In the genomic region with DNA sequence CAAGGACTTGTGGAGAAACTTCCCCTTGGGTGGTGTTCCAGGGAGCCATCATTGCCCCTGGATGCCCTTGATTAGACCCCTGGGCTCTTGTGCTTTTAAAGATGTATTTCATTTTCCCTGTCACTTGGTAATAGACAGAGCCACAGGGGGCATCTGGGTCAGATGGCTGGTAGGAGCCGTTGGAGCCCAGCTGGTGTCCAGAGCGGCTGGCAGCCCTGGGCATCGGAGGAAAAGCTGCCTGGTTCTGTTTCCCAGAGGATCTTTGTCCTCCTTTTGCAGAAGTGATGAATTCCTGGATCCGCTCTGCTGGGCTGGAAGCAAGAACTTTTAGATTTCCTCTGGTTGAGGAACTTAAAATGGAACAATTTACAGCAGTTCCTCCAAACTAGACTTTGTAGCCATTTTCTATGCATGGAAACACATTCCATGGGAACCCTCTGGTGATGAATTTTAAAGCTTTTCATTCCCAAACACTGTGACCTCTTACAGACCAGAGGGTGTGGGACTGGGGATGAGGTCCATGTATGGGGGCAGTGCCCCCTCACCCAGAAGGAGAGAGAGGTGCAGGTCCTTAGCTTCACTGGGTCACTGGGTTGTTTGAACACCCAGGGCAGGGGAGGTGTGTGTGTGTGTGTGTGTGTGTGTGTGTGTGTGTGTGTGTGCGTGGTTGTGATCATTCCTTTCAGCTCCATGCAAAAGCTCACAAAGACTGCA, we compare ENCODE assay signal across 15 mouse cellular contexts. TPM values are rescaled to one million over a fixed set of nuclear protein-coding genes. Genes with fewer than 3 reads are reported as not detected.
DNase-seq lines count a peak whose midpoint lies in the region; ATAC-seq and TF ChIP-seq lines count a peak whose summit lies in the region.
"Had no signal": no experiment of that assay in that cellular context is flagged by ENCODE, and none has a peak within 500 bp of the region (broad histone marks: within the 10 kb centered on the region; RNA-seq: fewer than 3 reads in every experiment).

No protein-coding gene starts in this region.

- H3K36me3 ChIP-seq in forebrain, postnatal 0 days (ENCODE audit: insufficient read depth): 0 out of 2 replicates have a peak, but pooled peaks cover 1% of the 10 kb centered on the region
- peaks cover 7% of the 10 kb centered on the region for H3K36me3 ChIP-seq in midbrain, embryonic 14.5 days (ENCODE audit: control insufficient read depth, insufficient read depth, low read length)
- H3K36me3 ChIP-seq: heart, embryonic 13.5 days had no signal

- no peaks in the 10 kb centered on the region for H3K9me3 ChIP-seq in forebrain, postnatal 0 days (ENCODE audit: low read length)
- no peaks in the 10 kb centered on the region for H3K9me3 ChIP-seq in midbrain, embryonic 14.5 days (ENCODE audit: control insufficient read depth, low read length)
- H3K9me3 ChIP-seq: heart, embryonic 13.5 days; midbrain, embryonic 12.5 days had no signal

- no peak overlapping the region for H3K9ac ChIP-seq in forebrain, postnatal 0 days
- no peak overlapping the region for H3K9ac ChIP-seq in midbrain, embryonic 14.5 days (replicated peaks; ENCODE audit: low read length)
- H3K9ac ChIP-seq: heart, embryonic 13.5 days; midbrain, embryonic 12.5 days had no signal

- peak; percentile 74 for DNase-seq in left cerebral cortex, postnatal 4 days
- no peak for DNase-seq in left cerebral cortex, adult 8-10 months (ENCODE audit: low spot score in 2 of 2)
- DNase-seq in forebrain, postnatal 0 days: no peak
- DNase-seq in midbrain, embryonic 14.5 days: no peak
- DNase-seq in liver: no peak
- DNase-seq in thymus, postnatal 10 days (ENCODE audit: low spot score in 2 of 2): no peak
- DNase-seq in thymus, postnatal 0 days (ENCODE audit: low spot score): no peak
- DNase-seq: adrenal gland, postnatal 36 days; kidney, postnatal 4 days; lung, adult 2 months; right cerebral cortex, adult 18-20 months had no signal

- WGBS in forebrain, postnatal 0 days: 59% methylated on average over 5 of the region's 5 CpGs
- 40% methylated on average over 5 of the region's 5 CpGs for WGBS in midbrain, embryonic 14.5 days

- intact Hi-C loops in left cerebral cortex, postnatal 4 days (cut with DNase I): no loop called here

- no peak overlapping the region for H3K4me3 ChIP-seq in forebrain, postnatal 0 days (ENCODE audit: low read depth, low read length)
- H3K4me3 ChIP-seq in midbrain, embryonic 14.5 days (replicated peaks; ENCODE audit: low read depth, low read length): no peak overlapping the region
- H3K4me3 ChIP-seq: heart, embryonic 13.5 days; midbrain, embryonic 12.5 days had no signal

- 0 out of 2 replicates have a peak overlapping the region, but pooled peaks have one; percentile 35 for H3K27ac ChIP-seq in forebrain, postnatal 0 days (ENCODE audit: low read depth, low read length)
- peak overlapping the region; percentile 32; the same call in 1 of the 2 replicates for H3K27ac ChIP-seq in midbrain, embryonic 14.5 days (replicated peaks; ENCODE audit: low read depth, low read length)
- H3K27ac ChIP-seq: heart, embryonic 13.5 days; midbrain, embryonic 12.5 days had no signal

- peak; percentile 25; the same call in 1 of the 2 replicates for ATAC-seq in forebrain, postnatal 0 days
- ATAC-seq in midbrain, embryonic 14.5 days (ENCODE audit: low FRiP score, low TSS enrichment): no peak
- ATAC-seq: intestine, embryonic 16.5 days had no signal

- no peak for TF ChIP-seq CTCF in forebrain, postnatal 0 days (IDR thresholded peaks at IDR 0.05; ENCODE audit: low read depth)

- H3K4me1 ChIP-seq in forebrain, postnatal 0 days (ENCODE audit: insufficient read depth): no peaks in the 10 kb centered on the region
- H3K4me1 ChIP-seq in midbrain, embryonic 14.5 days (ENCODE audit: control insufficient read depth, insufficient read depth, low read length): peaks cover 4% of the 10 kb centered on the region
- H3K4me1 ChIP-seq: heart, embryonic 13.5 days had no signal

- no peaks in the 10 kb centered on the region for H3K27me3 ChIP-seq in forebrain, postnatal 0 days (ENCODE audit: insufficient read depth, low read length)
- no peaks in the 10 kb centered on the region for H3K27me3 ChIP-seq in midbrain, embryonic 14.5 days (ENCODE audit: control insufficient read depth, insufficient read depth, low read length)
- H3K27me3 ChIP-seq: heart, embryonic 13.5 days; midbrain, embryonic 12.5 days had no signal

- H3K4me2 ChIP-seq in forebrain, postnatal 0 days (ENCODE audit: low read depth): no peak overlapping the region
- H3K4me2 ChIP-seq in midbrain, embryonic 14.5 days (ENCODE audit: low read length): no peak overlapping the region
- H3K4me2 ChIP-seq: heart, embryonic 13.5 days; midbrain, embryonic 12.5 days had no signal

RNA-seq across cellular contexts. Expression of gene Apba2, which starts 20.3 kb away (rescaled TPM):
- 100 to 1,000 TPM; 204 to 211 TPM for total RNA-seq in left cerebral cortex, postnatal 4 days (2021)
- total RNA-seq in left cerebral cortex, adult 8-10 months (2022): 100 to 1,000 TPM; 215 to 224 (median 220) TPM
- total RNA-seq in forebrain, postnatal 0 days (2014; rRNA removed): 332 and 333 TPM in 2 replicates
- 164 and 227 TPM in 2 replicates for polyA plus RNA-seq in forebrain, postnatal 0 days (2015; fragmentation: Nextera tagmentation; extraction: Ambion mirVana)
- polyA plus RNA-seq in midbrain, embryonic 14.5 days (2014; fragmentation: Nextera tagmentation; extraction: Ambion mirVana): 181 and 184 TPM in 2 replicates
- 4.3 and 5.5 TPM in 2 replicates for polyA plus RNA-seq in thymus, postnatal 0 days (2015; fragmentation: Nextera tagmentation; extraction: Ambion mirVana)
- total RNA-seq: gastrocnemius, adult 18-20 months had no signal
